Mouse (Mus musculus): ENCODE measurements at regions not wholly inside any gene's neighbourhood (a gene's known extent, or its start where the extent isn't known, plus 50 kb on each side); places are given as distances from the start of the nearest gene placed in this dataset.

DNA sequence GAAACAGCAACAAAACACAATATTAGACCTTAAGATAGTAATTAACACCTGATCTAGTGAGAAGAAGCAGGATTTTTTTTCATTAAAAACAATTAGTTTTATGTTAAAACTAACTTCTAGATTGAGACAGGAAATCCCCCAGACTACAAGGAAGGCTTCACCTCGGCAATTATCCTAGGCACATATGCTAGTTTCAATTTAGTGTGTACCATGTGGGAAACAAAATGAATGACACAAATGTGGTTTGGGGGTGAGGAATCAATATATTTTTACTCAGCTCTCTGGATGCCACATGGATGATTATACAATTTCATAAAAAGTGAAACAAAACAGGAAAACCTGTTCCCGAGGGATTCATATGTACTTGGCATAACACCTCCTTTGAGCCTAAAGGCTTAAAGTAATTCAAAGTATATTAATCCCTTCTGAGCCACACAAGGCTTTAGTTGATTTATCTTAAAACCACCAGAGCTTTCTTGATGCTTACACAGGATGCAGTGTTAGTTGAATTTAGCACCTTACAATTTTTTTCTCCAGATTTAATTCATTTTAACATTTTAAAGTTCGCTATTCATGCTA is 244.7 kb downstream of the Manea start:
- DNase-seq (ENCODE audit: inconsistent age in 2 of 2, low spot score in 1 of 2), result no peak

- DNase-seq (ENCODE audit: inconsistent age in 2 of 2, low spot score in 1 of 2), result peak; percentile 26 to 79
Observed at GRCm38 (mm10) chr4:26070606-26071005, 270.6 kb upstream of the Fut9 start.

DNA sequence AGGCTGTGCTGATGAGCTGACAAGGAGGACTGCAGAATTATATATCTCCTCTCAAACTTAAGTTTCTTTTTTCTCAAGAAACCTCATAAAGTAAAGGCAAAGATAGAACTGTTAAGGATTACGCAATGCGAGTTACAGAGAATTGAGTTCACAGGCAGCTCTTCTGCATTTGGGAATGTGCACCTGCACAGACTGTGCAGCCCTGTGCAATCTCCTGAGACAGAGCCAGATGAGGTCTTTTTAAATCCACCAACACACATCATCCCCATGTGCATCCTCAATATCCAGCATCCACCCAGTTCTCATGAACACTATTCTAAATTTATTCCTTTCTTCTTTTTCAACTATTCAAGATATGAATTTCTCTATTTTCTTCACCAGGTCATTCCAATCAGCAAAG is 269.4 kb upstream of the Fut9 start:
- no peak for DNase-seq (ENCODE audit: inconsistent age in 2 of 2, low spot score in 1 of 2)
